Mouse (Mus musculus) liver, embryonic 14.5 days (tissue): Measurements from ENCODE around the gene Med27. TPM values are rescaled to one million over a fixed set of nuclear protein-coding genes. Genes with fewer than 3 reads are reported as not detected.

Experiments used
- ATAC-seq: fragments of 200-750 bp; cut with Nextera tagmentation; 2 replicates; pipeline ENCODE4 v1.8.0; 2017; ENCODE audit warnings: moderate number of reproducible peaks, mild to moderate bottlenecking, moderate library complexity; ENCODE audit not compliant: insufficient read depth
- DNase-seq, 3 experiments: peaks; one replicate each; pipeline ENCODE4 v3.0.0-alpha.2; 2012 to 2013; ENCODE audit warnings: low read depth in 3 of 3, low spot score in 3 of 3
- H3K27ac ChIP-seq: fragments of 300-500 bp; sonication (generic); 2 replicates; pipeline ENCODE4 v1.5.1; 2014; ENCODE audit warnings: moderate library complexity, mild to moderate bottlenecking, control low read depth, inconsistent platforms
- H3K27me3 ChIP-seq: fragments of 300-500 bp; sonication (generic); 2 replicates; pipeline ENCODE4 v1.6.1; 2014; ENCODE audit warnings: mild to moderate bottlenecking, low read length, moderate library complexity; ENCODE audit not compliant: control insufficient read depth, insufficient read depth
- H3K36me3 ChIP-seq: fragments of 300-500 bp; sonication (generic); replicated peaks from 2 replicates; pipeline ENCODE4 v1.6.1; 2014; ENCODE audit warnings: low read depth; ENCODE audit not compliant: control insufficient read depth, insufficient read depth
- H3K4me1 ChIP-seq, 2 experiments: fragments of 200-500 bp in 1 of 2; fragments of 300-500 bp in 1 of 2; sonication (generic) in 1 of 2; replicated peaks; 2 replicates each; pipeline ENCODE4 v1.6.1; 2012 to 2014; ENCODE audit warnings: antibody characterized with exemption in 1 of 2, inconsistent platforms in 1 of 2, low read length in 1 of 2; ENCODE audit not compliant: control insufficient read depth in 2 of 2, insufficient read depth in 2 of 2
- H3K4me2 ChIP-seq: fragments of 300-500 bp; sonication (generic); 2 replicates; pipeline ENCODE4 v1.6.1; 2014; ENCODE audit warnings: low read depth, mild to moderate bottlenecking, control low read depth, moderate library complexity
- H3K4me3 ChIP-seq, 2 experiments: fragments of 200-500 bp in 1 of 2; fragments of 300-500 bp in 1 of 2; sonication (generic) in 1 of 2; 2 replicates each; pipeline ENCODE4 v1.5.1; 2012 to 2014; ENCODE audit warnings: low read depth in 2 of 2, low read length in 2 of 2, mild to moderate bottlenecking in 2 of 2, control low read depth in 1 of 2, inconsistent platforms in 1 of 2, moderate library complexity in 1 of 2; ENCODE audit not compliant: insufficient read depth in 1 of 2
- H3K9ac ChIP-seq: fragments of 300-500 bp; sonication (generic); replicated peaks from 2 replicates; pipeline ENCODE4 v1.6.1; 2014; ENCODE audit warnings: mild to moderate bottlenecking, control low read depth, moderate library complexity
- H3K9me3 ChIP-seq: fragments of 300-500 bp; sonication (generic); 2 replicates; pipeline ENCODE4 v1.6.1; 2016; ENCODE audit warnings: low read length, mixed read lengths; ENCODE audit not compliant: control insufficient read depth
- CTCF ChIP-seq: IDR thresholded peaks from 2 replicates; pipeline ENCODE4 v1.5.1; 2016; ENCODE audit warnings: antibody characterized with exemption, low read depth, control low read depth
- EP300 ChIP-seq: IDR thresholded peaks from 2 replicates; pipeline ENCODE4 v1.6.1; 2016; ENCODE audit warnings: antibody characterized with exemption, low read depth
- WGBS: fragments of 180-500 bp; shearing (Covaris S2); extraction: QIAGEN DNeasy Blood & Tissue Kit; methylation state at CpG from one replicate; pipeline ENCODE4 v1.1.7; 2014; ENCODE audit not compliant: insufficient replicate concordance; 5-methylcytosine and 5-hydroxymethylcytosine counted together
- microRNA-seq: library from miRNA; unstranded; fragments of <30 nt; microRNA quantifications from one replicate; pipeline ENCODE4, GENCODE M21; 2016
- polyA plus RNA-seq, 2 experiments: library from polyadenylated mRNA; depleted of rRNA in 1 of 2; stranded (reverse) in 1 of 2; unstranded in 1 of 2; fragments of >200 nt; fragmentation: Nextera tagmentation in 1 of 2; extraction: Ambion mirVana in 1 of 2; gene quantifications; 2 replicates each; pipeline versions ENCODE4 v1.2.1 to v1.2.3; 2012 to 2014

The Med27 gene
- polyA plus RNA-seq, 2 experiments, result 15.0 to 16.5 TPM

GRCm38 (mm10) chr2:29565570-29566433 is 219.2 kb downstream of the Med27 start:
- H3K9me3 ChIP-seq, result no peaks in the 10 kb centered on the region
- ATAC-seq (no peak), DNase-seq (no peak)
- H3K36me3 ChIP-seq, result no peaks in the 10 kb centered on the region
- no peak overlapping the region for H3K4me3 ChIP-seq
- no peaks in the 10 kb centered on the region for H3K27me3 ChIP-seq
- no peak overlapping the region for H3K4me2 ChIP-seq
- H3K4me1 ChIP-seq, result 0 out of 4 replicates have a peak, but pooled peaks cover 0 to 3% of the 10 kb centered on the region in 2 experiments
- TF ChIP-seq EP300, result no peak
- TF ChIP-seq CTCF, result no peak
- no peak overlapping the region for H3K27ac ChIP-seq
- no peak overlapping the region for H3K9ac ChIP-seq
- 21% methylated on average over 17 of the region's 17 CpGs for WGBS

DNA sequence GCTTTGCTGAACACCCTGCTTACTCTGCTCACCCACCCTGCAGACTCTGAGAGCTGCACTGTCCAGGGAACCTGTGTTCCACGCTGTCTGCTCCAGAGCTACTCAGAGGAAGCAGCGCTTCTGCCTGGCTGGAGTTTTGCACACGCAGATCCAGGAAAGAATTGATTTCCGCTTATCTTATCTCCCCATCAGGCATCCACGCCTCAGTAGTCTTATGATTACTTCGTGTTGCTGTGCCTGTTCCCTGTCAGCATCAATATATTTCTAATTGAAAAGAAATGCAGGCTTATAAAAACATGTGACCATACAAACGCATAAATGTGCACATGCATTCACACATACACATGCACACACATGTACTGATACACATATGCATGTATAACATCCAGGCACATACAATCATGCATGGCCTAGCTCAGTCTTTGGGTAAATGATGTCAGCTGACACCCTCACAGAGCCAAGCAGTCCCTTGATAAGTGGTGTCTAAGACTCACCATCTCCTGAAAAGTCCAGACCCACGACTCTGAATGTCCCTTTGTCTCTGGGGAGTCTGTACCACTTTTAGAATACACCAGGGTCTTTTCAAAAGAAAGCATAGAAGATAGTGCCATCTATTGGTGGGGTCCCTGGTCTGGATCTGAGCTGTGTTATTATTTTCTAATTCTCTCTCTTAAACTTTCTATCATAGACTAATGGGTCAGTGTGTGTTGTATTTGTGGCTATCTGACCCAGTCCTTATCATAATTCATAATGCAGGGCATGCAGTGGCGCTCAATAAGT is 225.5 kb downstream of the Med27 start:
- no peak overlapping the region for H3K9ac ChIP-seq
- H3K9me3 ChIP-seq, result no peaks in the 10 kb centered on the region
- ATAC-seq (no peak), DNase-seq (no peak)
- WGBS, result 38% methylated on average over 9 of the region's 9 CpGs
- H3K4me3 ChIP-seq, result no peak overlapping the region
- H3K27me3 ChIP-seq, result no peaks in the 10 kb centered on the region
- TF ChIP-seq CTCF, result no peak
- TF ChIP-seq EP300, result no peak
- no peak overlapping the region for H3K27ac ChIP-seq
- no peaks in the 10 kb centered on the region for H3K36me3 ChIP-seq
- no peaks in the 10 kb centered on the region for H3K4me1 ChIP-seq
- H3K4me2 ChIP-seq, result no peak overlapping the region

GRCm38 (mm10) chr2:29572811-29573427 is 226.3 kb downstream of the Med27 start:
- Histone ChIP-seq H3K9me3 (no peaks in the 10 kb centered on the region), H3K4me3 (no peak overlapping the region), H3K27ac (no peak overlapping the region), H3K4me1 (no peaks in the 10 kb centered on the region), H3K36me3 (no peaks in the 10 kb centered on the region), H3K27me3 (no peaks in the 10 kb centered on the region), H3K4me2 (no peak overlapping the region), H3K9ac (no peak overlapping the region)
- DNase-seq (no peak), ATAC-seq (no peak)
- TF ChIP-seq CTCF (no peak), EP300 (no peak)
- WGBS, result 56% methylated on average over 5 of the region's 5 CpGs

DNA sequence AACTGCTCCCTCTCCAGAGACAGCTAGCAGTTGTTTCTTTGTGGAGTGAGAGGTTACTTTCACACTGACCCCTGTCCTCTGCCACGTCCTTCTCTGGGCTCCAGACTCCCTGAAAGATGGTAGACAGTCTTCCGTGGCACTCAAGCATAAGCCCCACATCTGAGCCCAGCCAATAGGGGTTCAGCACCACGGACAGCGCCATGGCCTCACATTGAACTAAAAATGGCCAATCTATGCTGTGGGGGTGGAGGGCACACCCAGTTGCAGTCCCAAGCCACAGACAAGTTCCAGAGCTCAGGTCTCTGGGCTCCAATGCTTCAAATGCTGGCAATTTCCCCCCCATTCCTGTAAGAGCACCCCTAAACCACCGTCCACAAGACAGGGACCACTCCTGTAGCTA is 227.0 kb downstream of the Med27 start:
- Histone ChIP-seq H3K4me1 (no peaks in the 10 kb centered on the region), H3K27ac (no peak overlapping the region), H3K4me3 (no peak overlapping the region), H3K36me3 (no peaks in the 10 kb centered on the region), H3K27me3 (no peaks in the 10 kb centered on the region), H3K4me2 (no peak overlapping the region), H3K9me3 (no peaks in the 10 kb centered on the region), H3K9ac (no peak overlapping the region)
- peak; percentile 27 to 44 (median 35) for DNase-seq
- no peak for ATAC-seq
- 12% methylated on average over 5 of the region's 5 CpGs for WGBS
- TF ChIP-seq EP300 (no peak), CTCF (no peak)

DNA sequence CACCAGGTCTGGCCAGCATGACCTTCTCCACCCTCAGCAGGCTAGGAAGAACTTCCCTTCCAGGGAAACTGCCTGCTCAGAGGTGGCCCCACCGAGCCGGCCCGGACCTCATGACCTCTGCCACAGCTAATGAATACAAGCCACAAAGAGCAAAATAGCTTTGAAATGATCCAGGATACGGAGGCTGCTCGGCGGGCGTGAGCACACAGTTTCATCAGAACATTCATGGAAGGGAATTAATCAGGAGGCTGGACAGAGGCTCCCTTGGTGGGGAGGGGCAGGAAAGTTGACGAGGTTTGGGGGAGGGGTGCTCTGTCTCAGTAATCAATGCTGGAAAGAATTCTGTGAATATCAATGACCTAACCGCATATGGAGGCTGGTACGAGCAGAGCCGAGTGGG is 227.6 kb downstream of the Med27 start:
- Histone ChIP-seq H3K27me3 (no peaks in the 10 kb centered on the region), H3K9me3 (no peaks in the 10 kb centered on the region), H3K9ac (no peak overlapping the region), H3K27ac (no peak overlapping the region), H3K4me2 (no peak overlapping the region), H3K4me3 (no peak overlapping the region), H3K36me3 (no peaks in the 10 kb centered on the region), H3K4me1 (no peaks in the 10 kb centered on the region)
- TF ChIP-seq CTCF, result no peak
- no peak for TF ChIP-seq EP300
- DNase-seq (no peak), ATAC-seq (no peak)
- 47% methylated on average over 11 of the region's 11 CpGs for WGBS

Small RNAs within 50 kb of the gene (microRNA-seq; reads per million reads assigned to microRNA genes)
- gene Mir133c, result not detected

Other genes with a start within 250 kb of the Med27 start
- 2.0 and 2.8 TPM in 2 replicates for gene Setx, start 222.6 kb upstream of the Med27 start, polyA plus RNA-seq (2012; rRNA removed)
- gene Setx, start 222.6 kb upstream of the Med27 start, polyA plus RNA-seq (2014; fragmentation: Nextera tagmentation; extraction: Ambion mirVana), result 3.4 and 3.9 TPM in 2 replicates
- 0.22 and 0.35 TPM in 2 replicates for gene Ntng2, start 93.8 kb upstream of the Med27 start, polyA plus RNA-seq (2012; rRNA removed)
- gene Ntng2, start 93.8 kb upstream of the Med27 start, polyA plus RNA-seq (2014; fragmentation: Nextera tagmentation; extraction: Ambion mirVana), result 0.34 TPM in 1 of 2 replicates, not detected in the other